Mouse (Mus musculus) left cerebral cortex, adult 6 months (tissue): ENCODE measurements around the gene Ccdc185. TPM values are rescaled to one million over a fixed set of nuclear protein-coding genes. Genes with fewer than 3 reads are reported as not detected.

ENCODE experiments used
- long read RNA-seq, 2 experiments: library from polyadenylated mRNA; unstranded; transcript quantifications; one replicate each; pipeline ENCODE4 v2.0.0; 2019 to 2020
- polyA plus RNA-seq: library from polyadenylated mRNA; unstranded; fragments of <200 nt; fragmentation: Nextera tagmentation; gene quantifications from 2 replicates; pipeline ENCODE4 v1.2.3, GENCODE M21; 2021

Ccdc185 gene
- polyA plus RNA-seq, result not detected in 2 replicates
- long read RNA-seq, experiment 1, result 0 reads
- long read RNA-seq, experiment 2, result 0 reads

DNA sequence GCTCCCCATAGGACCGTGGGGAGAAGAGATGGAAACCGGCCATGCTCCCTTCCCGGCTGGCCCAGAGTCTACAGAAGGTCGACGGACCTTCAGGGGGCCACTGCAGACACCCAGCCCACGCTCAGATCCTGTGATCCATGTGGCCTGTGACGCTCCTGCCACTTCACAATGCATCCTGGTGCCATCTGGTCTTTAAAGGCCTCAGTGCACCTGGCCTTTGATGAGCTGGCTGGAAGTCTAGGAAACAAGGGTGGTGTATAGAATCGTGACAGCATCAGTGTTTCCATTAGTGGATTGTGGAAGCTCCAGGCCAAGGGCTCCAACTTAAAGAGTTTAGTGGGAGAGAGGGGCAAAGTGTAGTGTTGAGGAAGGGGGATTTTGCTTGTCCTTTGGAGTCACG is at the start of gene Ccdc185:
Ccdc185 (minus strand) TSS at position 101 of the 400 bp plus-strand sequence.

DNA sequence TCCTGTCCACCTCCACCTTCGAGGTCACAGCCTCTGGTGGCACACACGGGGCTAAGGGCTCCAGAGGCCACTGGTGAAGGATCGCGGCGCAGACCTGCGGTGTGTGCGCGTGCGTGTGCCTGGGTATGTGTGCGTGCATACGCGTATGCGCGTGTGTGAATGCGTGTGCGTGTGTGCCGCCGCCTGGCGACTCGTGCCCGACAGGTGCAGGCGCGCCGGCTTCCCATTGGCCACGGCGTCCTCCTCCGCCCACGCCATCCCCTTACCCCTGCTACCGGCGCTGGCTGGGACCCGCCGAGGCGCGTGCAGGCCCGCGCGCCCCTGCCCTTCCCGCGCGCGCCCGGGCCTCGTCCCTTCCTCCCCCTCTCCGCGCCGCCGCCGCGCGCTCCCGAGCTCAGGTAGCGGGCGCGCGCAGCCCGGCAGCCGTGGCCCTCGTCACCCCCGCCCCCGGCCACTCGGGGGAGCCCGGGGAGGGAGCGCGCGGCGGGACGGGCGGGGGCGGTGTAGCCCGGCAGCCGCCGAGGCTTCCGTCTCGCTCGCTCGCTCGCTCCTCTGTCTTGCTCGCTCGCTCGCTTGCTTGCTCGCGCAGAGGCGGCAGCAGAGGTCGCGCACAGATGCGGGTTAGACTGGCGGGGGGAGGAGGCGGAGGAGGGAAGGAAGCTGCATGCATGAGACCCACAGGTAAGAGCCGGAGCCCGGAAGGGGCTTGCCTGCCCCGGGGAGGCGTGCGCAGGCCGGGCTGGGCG is 14.9 kb upstream of the Ccdc185 start, which contains the start of gene Susd4:
Susd4 (plus strand) TSS at position 145 of the 746 bp plus-strand sequence.

Other genes starting within 250 kb of the Ccdc185 start
- gene Capn2, start 231.6 kb downstream of the Ccdc185 start, polyA plus RNA-seq, result 25.1 and 35.4 TPM in 2 replicates
- gene Capn8, start 184.2 kb downstream of the Ccdc185 start, polyA plus RNA-seq, result not detected in 2 replicates
- 76.7 and 83.7 TPM in 2 replicates for gene Susd4, start 14.7 kb upstream of the Ccdc185 start, polyA plus RNA-seq
- gene Tlr5, start 205.6 kb upstream of the Ccdc185 start, polyA plus RNA-seq, result 0.16 and 0.29 TPM in 2 replicates